Mouse (Mus musculus): Measurements from ENCODE around the gene Rpl26. TPM values are rescaled to one million over a fixed set of nuclear protein-coding genes. Genes with fewer than 3 reads are reported as not detected.

Rpl26 gene
- polyA plus RNA-seq, 1 experiment from 2014 or later = 691 TPM

GRCm38 (mm10) chr11:68904375-68905137, 3.2 kb downstream of the Rpl26 start:
- 83% methylated on average over 8 of the region's 8 CpGs for WGBS
- H3K27me3 ChIP-seq = 0 out of 2 replicates have a peak, but pooled peaks cover 5% of the 10 kb centered on the region
- no peaks in the 10 kb centered on the region for H3K9me3 ChIP-seq
- H3K36me3 ChIP-seq = peaks cover 51% of the 10 kb centered on the region
- H3K9ac ChIP-seq = no peak overlapping the region
- H3K4me3 ChIP-seq = no peak overlapping the region
- no peak for ATAC-seq (ENCODE audit: low FRiP score)
- peaks cover 16% of the 10 kb centered on the region for H3K4me1 ChIP-seq (replicated peaks)
- no peak overlapping the region for H3K27ac ChIP-seq
- no peak overlapping the region for H3K4me2 ChIP-seq

- H3K27ac ChIP-seq = no peak overlapping the region
- no peak overlapping the region for H3K4me2 ChIP-seq
- 0 out of 2 replicates have a peak, but pooled peaks cover under 1% of the 10 kb centered on the region for H3K27me3 ChIP-seq
- H3K9me3 ChIP-seq = no peaks in the 10 kb centered on the region
- ATAC-seq (ENCODE audit: low FRiP score) = no peak
- H3K4me1 ChIP-seq (replicated peaks) = peaks cover 16% of the 10 kb centered on the region
- peaks cover 51% of the 10 kb centered on the region for H3K36me3 ChIP-seq
- H3K4me3 ChIP-seq = no peak overlapping the region
- WGBS = 89% methylated on average over 3 of the region's 3 CpGs
- H3K9ac ChIP-seq = no peak overlapping the region
These were observed 3.8 kb downstream of the Rpl26 start for GRCm38 (mm10) chr11:68905138-68905531.

GRCm38 (mm10) chr11:68905665-68906460, 4.5 kb downstream of the Rpl26 start:
- peaks cover 51% of the 10 kb centered on the region for H3K36me3 ChIP-seq
- 92% methylated on average over 9 of the region's 9 CpGs for WGBS

GRCm38 (mm10) chr11:68906461-68906790, 5.0 kb downstream of the Rpl26 start:
- 79% methylated on average over 4 of the region's 4 CpGs for WGBS
- Histone ChIP-seq H3K4me3 (no peak overlapping the region), H3K4me1 (replicated peaks) (peaks cover 10% of the 10 kb centered on the region), H3K27me3 (no peaks in the 10 kb centered on the region), H3K9ac (no peak overlapping the region), H3K9me3 (no peaks in the 10 kb centered on the region), H3K27ac (no peak overlapping the region), H3K4me2 (no peak overlapping the region), H3K36me3 (peaks cover 51% of the 10 kb centered on the region)
- no peak for ATAC-seq (ENCODE audit: low FRiP score)

More at GRCm38 (mm10) chr11:68905665-68906460, 4.5 kb downstream of the Rpl26 start:
- Histone ChIP-seq H3K4me2 (no peak overlapping the region), H3K9ac (no peak overlapping the region), H3K27me3 (no peaks in the 10 kb centered on the region), H3K4me1 (replicated peaks) (peaks cover 14% of the 10 kb centered on the region), H3K27ac (no peak overlapping the region), H3K9me3 (no peaks in the 10 kb centered on the region), H3K4me3 (no peak overlapping the region)
- no peak for ATAC-seq (ENCODE audit: low FRiP score)

GRCm38 (mm10) chr11:68907251-68907650, 5.9 kb downstream of the Rpl26 start:
- H3K27ac ChIP-seq = no peak overlapping the region
- peaks cover 10% of the 10 kb centered on the region for H3K4me1 ChIP-seq (replicated peaks)
- H3K4me3 ChIP-seq = no peak overlapping the region
- no peaks in the 10 kb centered on the region for H3K27me3 ChIP-seq
- H3K4me2 ChIP-seq = no peak overlapping the region
- WGBS = 81% methylated on average over 3 of the region's 3 CpGs
- peaks cover 51% of the 10 kb centered on the region for H3K36me3 ChIP-seq
- no peak overlapping the region for H3K9ac ChIP-seq
- no peaks in the 10 kb centered on the region for H3K9me3 ChIP-seq
- no peak for ATAC-seq (ENCODE audit: low FRiP score)

GRCm38 (mm10) chr11:68908846-68909503, 7.6 kb downstream of the Rpl26 start:
- Histone ChIP-seq H3K4me3 (no peak overlapping the region), H3K9ac (no peak overlapping the region), H3K27me3 (no peaks in the 10 kb centered on the region), H3K9me3 (no peaks in the 10 kb centered on the region), H3K4me1 (replicated peaks) (no peaks in the 10 kb centered on the region), H3K27ac (no peak overlapping the region), H3K36me3 (peaks cover 38% of the 10 kb centered on the region), H3K4me2 (no peak overlapping the region)
- 60% methylated on average over 7 of the region's 7 CpGs for WGBS
- no peak for ATAC-seq (ENCODE audit: low FRiP score)

GRCm38 (mm10) chr11:68911531-68912177, 10.3 kb downstream of the Rpl26 start:
- H3K4me3 ChIP-seq = no peak overlapping the region
- no peak for ATAC-seq (ENCODE audit: low FRiP score)
- no peaks in the 10 kb centered on the region for H3K9me3 ChIP-seq
- WGBS = 67% methylated on average over 14 of the region's 14 CpGs
- H3K4me2 ChIP-seq = no peak overlapping the region
- peaks cover 12% of the 10 kb centered on the region for H3K36me3 ChIP-seq
- no peak overlapping the region for H3K27ac ChIP-seq
- H3K9ac ChIP-seq = no peak overlapping the region
- no peaks in the 10 kb centered on the region for H3K27me3 ChIP-seq
- no peaks in the 10 kb centered on the region for H3K4me1 ChIP-seq (replicated peaks)

GRCm38 (mm10) chr11:68914566-68914965, 13.2 kb downstream of the Rpl26 start:
- no peak overlapping the region for H3K9ac ChIP-seq
- H3K27me3 ChIP-seq = no peaks in the 10 kb centered on the region
- H3K4me1 ChIP-seq (replicated peaks) = no peaks in the 10 kb centered on the region
- H3K27ac ChIP-seq = no peak overlapping the region
- no peaks in the 10 kb centered on the region for H3K9me3 ChIP-seq
- no peak overlapping the region for H3K4me3 ChIP-seq
- WGBS = 95% methylated on average over 4 of the region's 4 CpGs
- ATAC-seq (ENCODE audit: low FRiP score) = no peak
- H3K4me2 ChIP-seq = no peak overlapping the region
- H3K36me3 ChIP-seq = no peaks in the 10 kb centered on the region

- ATAC-seq (ENCODE audit: low FRiP score) = no peak
- no peak overlapping the region for H3K4me3 ChIP-seq
- peaks cover 10% of the 10 kb centered on the region; the same call in 1 of the 2 replicates for H3K27me3 ChIP-seq
- WGBS = 69% methylated on average over 3 of the region's 3 CpGs
- H3K9ac ChIP-seq = no peak overlapping the region
- no peaks in the 10 kb centered on the region for H3K9me3 ChIP-seq
- H3K27ac ChIP-seq = no peak overlapping the region
- peaks cover 7% of the 10 kb centered on the region for H3K4me1 ChIP-seq (replicated peaks)
- no peak overlapping the region for H3K4me2 ChIP-seq
- no peaks in the 10 kb centered on the region for H3K36me3 ChIP-seq
These were observed 21.8 kb downstream of the Rpl26 start for GRCm38 (mm10) chr11:68923191-68923590.

GRCm38 (mm10) chr11:68924749-68925148, 23.4 kb downstream of the Rpl26 start:
- H3K36me3 ChIP-seq = no peaks in the 10 kb centered on the region
- H3K27ac ChIP-seq = no peak overlapping the region
- 88% methylated on average over 2 of the region's 2 CpGs for WGBS
- H3K9ac ChIP-seq = no peak overlapping the region
- ATAC-seq (ENCODE audit: low FRiP score) = no peak
- no peak overlapping the region for H3K4me2 ChIP-seq
- H3K4me1 ChIP-seq (replicated peaks) = peaks cover 7% of the 10 kb centered on the region
- peaks cover 10% of the 10 kb centered on the region; the same call in 1 of the 2 replicates for H3K27me3 ChIP-seq
- no peak overlapping the region for H3K4me3 ChIP-seq
- H3K9me3 ChIP-seq = no peaks in the 10 kb centered on the region

GRCm38 (mm10) chr11:68926981-68927380, 25.6 kb downstream of the Rpl26 start, which contains the start of gene Odf4:
Gene Odf4, minus strand, starts transcription at chr11:68927081.
- WGBS = 90% methylated on average over 3 of the region's 3 CpGs
- H3K27me3 ChIP-seq = peaks cover 10% of the 10 kb centered on the region; the same call in 1 of the 2 replicates
- no peaks in the 10 kb centered on the region for H3K36me3 ChIP-seq
- H3K9me3 ChIP-seq = no peaks in the 10 kb centered on the region
- H3K4me1 ChIP-seq (replicated peaks) = peaks cover 7% of the 10 kb centered on the region
- no peak within 1 kb of the TSS for H3K4me3 ChIP-seq
- no peak for ATAC-seq (ENCODE audit: low FRiP score)
- no peak within 1 kb of the TSS for H3K4me2 ChIP-seq
- H3K9ac ChIP-seq = no peak within 1 kb of the TSS
- no peak within 1 kb of the TSS for H3K27ac ChIP-seq

- Histone ChIP-seq H3K36me3 (no peaks in the 10 kb centered on the region), H3K27me3 (peaks cover 10% of the 10 kb centered on the region; the same call in 1 of the 2 replicates), H3K9me3 (no peaks in the 10 kb centered on the region), H3K4me1 (replicated peaks) (0 out of 2 replicates have a peak, but pooled peaks cover 6% of the 10 kb centered on the region), H3K4me3 (no peak overlapping the region), H3K9ac (no peak overlapping the region), H3K4me2 (no peak overlapping the region), H3K27ac (no peak overlapping the region)
- WGBS = 89% methylated on average over 6 of the region's 6 CpGs
- no peak for ATAC-seq (ENCODE audit: low FRiP score)
These were observed 28.6 kb downstream of the Rpl26 start for GRCm38 (mm10) chr11:68929947-68930346.

Measured in hindbrain, embryonic 13.5 days (tissue).